Mouse (Mus musculus) hindbrain, embryonic 15.5 days (tissue): ENCODE measurements around the gene Mbd3l2. TPM values are rescaled to one million over a fixed set of nuclear protein-coding genes. Genes with fewer than 3 reads are reported as not detected.
"Not testable (repeated sequence)": the region's sequence is repeated elsewhere in the genome, so short reads cannot be mapped to it uniquely, and the experiment has no call there.

Experiments used
- ATAC-seq: fragments of 200-750 bp; cut with Nextera tagmentation; 2 replicates; pipeline ENCODE4 v1.8.0; 2017; ENCODE audit warnings: low read depth, moderate number of reproducible peaks, moderate TSS enrichment; ENCODE audit not compliant: low FRiP score
- H3K27ac ChIP-seq: fragments of 300-500 bp; sonication (generic); replicated peaks from 2 replicates; pipeline ENCODE4 v1.5.1; 2015; ENCODE audit warnings: mild to moderate bottlenecking, inconsistent platforms
- H3K27me3 ChIP-seq: fragments of 300-500 bp; sonication (generic); 2 replicates; pipeline ENCODE4 v1.6.1; 2015; ENCODE audit warnings: control low read depth, inconsistent platforms
- H3K36me3 ChIP-seq: fragments of 300-500 bp; sonication (generic); 2 replicates; pipeline ENCODE4 v1.6.1; 2015; ENCODE audit warnings: control low read depth, inconsistent platforms
- H3K4me1 ChIP-seq: fragments of 300-500 bp; sonication (generic); replicated peaks from 2 replicates; pipeline ENCODE4 v1.6.1; 2015; ENCODE audit warnings: control low read depth, inconsistent platforms
- H3K4me2 ChIP-seq: fragments of 300-500 bp; sonication (generic); 2 replicates; pipeline ENCODE4 v1.6.1; 2015; ENCODE audit warnings: moderate library complexity, mild to moderate bottlenecking, inconsistent platforms
- H3K4me3 ChIP-seq: fragments of 300-500 bp; sonication (generic); 2 replicates; pipeline ENCODE4 v1.5.1; 2015; ENCODE audit warnings: mild to moderate bottlenecking, inconsistent platforms
- H3K9ac ChIP-seq: fragments of 300-500 bp; sonication (generic); 2 replicates; pipeline ENCODE4 v1.6.1; 2015; ENCODE audit warnings: inconsistent platforms
- H3K9me3 ChIP-seq: fragments of 300-500 bp; sonication (generic); 2 replicates; pipeline ENCODE4 v1.6.1; 2016; ENCODE audit warnings: control low read depth, inconsistent platforms
- WGBS: fragments of 180-500 bp; shearing (Covaris S2); methylation state at CpG from one replicate; pipeline ENCODE4 v1.1.7; 2015; 5-methylcytosine and 5-hydroxymethylcytosine counted together
- polyA plus RNA-seq: library from polyadenylated mRNA; unstranded; fragments of >200 nt; fragmentation: Nextera tagmentation; extraction: Ambion mirVana; gene quantifications from 2 replicates; pipeline ENCODE4 v1.2.1, GENCODE M21; 2015

The Mbd3l2 gene
- polyA plus RNA-seq: 0.12 TPM in 1 of 2 replicates, not detected in the other

DNA sequence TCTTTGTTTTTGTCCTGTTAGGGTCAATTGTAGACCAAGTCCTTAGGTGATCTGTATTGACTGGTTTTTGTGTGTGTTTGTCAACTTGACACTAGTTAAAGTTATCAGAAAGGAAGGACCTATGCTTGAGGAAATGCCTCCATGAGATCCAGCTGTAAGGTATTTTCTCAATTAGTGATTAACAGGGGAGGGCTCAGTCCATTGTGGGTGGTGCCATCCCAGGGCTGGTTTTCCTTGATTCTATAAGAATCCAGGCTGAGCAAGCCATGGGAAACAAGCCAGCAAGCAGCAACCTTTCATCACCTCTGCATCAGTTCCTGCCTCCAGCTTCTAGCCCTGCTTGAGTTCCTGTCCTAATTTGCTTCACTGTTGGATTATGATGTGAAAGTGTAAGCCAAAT lies at the start of gene Mbd3l2:
Mbd3l2 (plus strand) TSS at position 301 of the 400 bp plus-strand sequence.
- no peak within 1 kb of the TSS for H3K9ac ChIP-seq
- ATAC-seq: no peak
- H3K9me3 ChIP-seq: no peaks in the 10 kb centered on the region
- no peaks in the 10 kb centered on the region for H3K36me3 ChIP-seq
- H3K4me3 ChIP-seq: no peak within 1 kb of the TSS
- no peaks in the 10 kb centered on the region for H3K4me1 ChIP-seq
- no peaks in the 10 kb centered on the region for H3K27me3 ChIP-seq
- no peak within 1 kb of the TSS for H3K27ac ChIP-seq
- H3K4me2 ChIP-seq: no peak within 1 kb of the TSS

DNA sequence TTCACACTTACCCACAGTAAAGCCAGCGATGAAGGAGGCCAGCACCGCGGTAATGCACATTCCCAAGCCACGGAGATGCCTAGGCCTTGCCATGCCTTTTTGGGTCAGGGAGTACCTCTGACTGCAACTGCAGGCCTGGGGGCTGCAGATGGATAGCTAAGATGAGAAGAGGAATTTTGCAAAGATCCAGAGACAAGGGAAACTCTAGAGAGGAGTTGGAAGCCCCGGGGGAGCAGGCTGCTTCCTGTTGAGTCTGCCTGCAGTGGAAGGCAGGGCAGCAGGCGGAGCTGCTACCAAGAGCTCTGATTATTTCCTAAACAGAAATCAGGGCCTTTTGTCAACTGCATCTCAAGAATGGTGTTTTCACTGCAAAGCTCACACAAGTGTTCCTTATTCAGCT lies 44.7 kb upstream of the Mbd3l2 start:
- Histone ChIP-seq H3K4me2 (0 out of 2 replicates have a peak overlapping the region, but pooled peaks have one; percentile 15), H3K36me3 (no peaks in the 10 kb centered on the region), H3K9me3 (no peaks in the 10 kb centered on the region), H3K4me3 (no peak overlapping the region), H3K9ac (no peak overlapping the region), H3K4me1 (no peaks in the 10 kb centered on the region), H3K27ac (no peak overlapping the region), H3K27me3 (no peaks in the 10 kb centered on the region)
- WGBS: 40% methylated on average over 6 of the region's 6 CpGs
- no peak for ATAC-seq

DNA sequence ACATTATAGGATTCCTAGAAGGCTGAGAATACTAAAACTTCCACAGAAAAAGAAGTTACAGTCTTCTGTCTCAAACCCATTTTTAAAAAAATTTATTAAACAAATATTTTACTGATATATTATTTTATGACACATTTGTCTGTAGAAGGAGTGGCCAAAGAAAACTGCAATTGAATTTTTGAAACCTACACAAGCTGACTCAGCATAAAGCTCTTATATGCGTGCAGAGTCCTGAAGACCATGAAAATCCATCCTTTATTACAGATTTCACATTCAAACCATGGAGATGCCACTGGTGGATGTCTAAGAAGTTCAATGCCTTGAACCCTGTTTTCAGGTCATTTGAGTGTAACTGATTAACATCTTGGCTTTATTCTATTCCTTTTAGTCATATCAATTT lies 30.8 kb upstream of the Mbd3l2 start:
- Histone ChIP-seq H3K27ac (no peak overlapping the region), H3K4me3 (no peak overlapping the region), H3K9ac (no peak overlapping the region), H3K9me3 (no peaks in the 10 kb centered on the region), H3K4me2 (no peak overlapping the region), H3K27me3 (no peaks in the 10 kb centered on the region), H3K36me3 (no peaks in the 10 kb centered on the region), H3K4me1 (no peaks in the 10 kb centered on the region)
- WGBS: 50% methylated on average over 1 of the region's 1 CpGs
- ATAC-seq: no peak

DNA sequence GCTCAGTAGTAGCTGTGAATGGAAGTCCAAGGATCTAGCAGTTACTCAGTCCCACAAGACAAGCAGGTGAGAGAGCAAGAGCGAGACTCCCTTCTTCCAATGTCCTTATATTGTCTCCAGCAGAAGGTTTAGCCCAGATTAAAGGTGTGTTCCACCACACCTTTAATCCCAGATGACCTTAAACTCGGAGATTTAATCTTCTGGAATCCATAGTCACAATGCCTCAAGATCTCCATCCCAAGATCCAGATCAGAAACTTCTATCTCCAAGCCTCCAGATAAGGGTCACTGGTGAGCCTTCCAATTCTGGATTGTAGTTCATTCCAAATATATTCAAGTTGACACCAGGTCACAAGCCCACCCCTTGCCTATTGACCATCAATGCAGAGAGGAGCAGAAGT lies 27.6 kb upstream of the Mbd3l2 start, which contains the start of gene Naalad2:
Naalad2 (minus strand) TSS at position 101 of the 400 bp plus-strand sequence.
- WGBS: 81% methylated on average over 2 of the region's 2 CpGs
- H3K9me3 ChIP-seq, H3K4me1 ChIP-seq, H3K9ac ChIP-seq, H3K27me3 ChIP-seq, H3K27ac ChIP-seq, H3K36me3 ChIP-seq, ATAC-seq, H3K4me2 ChIP-seq, H3K4me3 ChIP-seq: not testable (repeated sequence)

DNA sequence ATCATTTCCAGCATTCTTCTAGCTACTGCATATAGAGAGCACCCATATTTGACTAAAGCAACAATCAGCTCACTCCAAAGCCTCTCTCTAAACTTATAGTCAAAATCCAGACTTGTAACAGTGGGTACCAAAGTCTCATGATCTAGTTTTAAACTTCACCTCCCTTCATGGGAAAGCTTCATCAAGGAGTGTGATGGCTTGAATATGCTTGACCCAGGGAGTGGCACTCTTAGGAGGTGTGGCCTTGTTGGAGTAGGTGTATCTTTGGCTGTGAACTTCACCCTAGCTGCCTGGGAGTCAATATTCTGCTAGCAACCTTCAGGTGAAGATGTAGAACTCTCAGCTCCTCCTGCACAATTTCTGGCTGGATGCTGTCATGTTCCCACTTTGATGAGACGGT lies 26.3 kb upstream of the Mbd3l2 start, which contains the start of gene Ubtfl1:
Ubtfl1 (plus strand) TSS at position 301 of the 400 bp plus-strand sequence.
- Histone ChIP-seq H3K4me3 (no peak within 1 kb of the TSS), H3K4me2 (no peak within 1 kb of the TSS), H3K9ac (no peak within 1 kb of the TSS), H3K36me3 (no peaks in the 10 kb centered on the region), H3K9me3 (no peaks in the 10 kb centered on the region), H3K4me1 (no peaks in the 10 kb centered on the region), H3K27me3 (no peaks in the 10 kb centered on the region), H3K27ac (no peak within 1 kb of the TSS)
- WGBS: 86% methylated on average over 1 of the region's 1 CpGs
- ATAC-seq: no peak

DNA sequence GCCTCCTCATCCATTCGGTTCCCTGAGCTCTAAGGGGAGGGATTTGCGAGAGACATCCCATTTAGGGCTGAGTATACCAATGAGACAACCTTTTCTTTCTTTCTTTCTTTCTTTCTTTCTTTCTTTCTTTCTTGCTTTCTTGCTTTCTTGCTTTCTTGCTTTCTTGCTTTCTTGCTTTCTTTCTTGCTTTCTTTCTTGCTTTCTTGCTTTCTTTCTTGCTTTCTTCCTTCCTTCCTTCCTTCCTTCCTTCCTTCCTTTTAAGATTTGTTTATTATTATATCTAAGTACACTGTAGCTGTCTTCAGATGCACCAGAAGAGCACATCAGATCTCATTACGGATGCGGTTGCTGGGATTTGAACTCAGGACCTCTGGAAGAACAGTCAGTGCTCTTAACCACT lies 18.1 kb upstream of the Mbd3l2 start:
- not testable (repeated sequence) for H3K27ac ChIP-seq, H3K4me3 ChIP-seq, H3K36me3 ChIP-seq, ATAC-seq, H3K4me2 ChIP-seq, H3K9ac ChIP-seq, H3K27me3 ChIP-seq, H3K4me1 ChIP-seq, H3K9me3 ChIP-seq
- WGBS: 91% methylated on average over 4 of the region's 4 CpGs

GRCm38 (mm10) chr9:18431687-18432086 lies 1.2 kb downstream of the Mbd3l2 start:
- H3K9me3 ChIP-seq: no peaks in the 10 kb centered on the region
- no peaks in the 10 kb centered on the region for H3K36me3 ChIP-seq
- no peak overlapping the region for H3K4me3 ChIP-seq
- no peak overlapping the region for H3K27ac ChIP-seq
- no peaks in the 10 kb centered on the region for H3K27me3 ChIP-seq
- 80% methylated on average over 10 of the region's 10 CpGs for WGBS
- no peak overlapping the region for H3K9ac ChIP-seq
- no peak overlapping the region for H3K4me2 ChIP-seq
- no peaks in the 10 kb centered on the region for H3K4me1 ChIP-seq
- 0 out of 2 replicates have a peak, but pooled peaks have one; percentile 61 for ATAC-seq

GRCm38 (mm10) chr9:18456520-18456919 lies 26.1 kb downstream of the Mbd3l2 start:
- H3K4me2 ChIP-seq: no peak overlapping the region
- H3K27me3 ChIP-seq: no peaks in the 10 kb centered on the region
- no peak overlapping the region for H3K4me3 ChIP-seq
- no peak for ATAC-seq
- H3K9ac ChIP-seq: no peak overlapping the region
- H3K9me3 ChIP-seq: no peaks in the 10 kb centered on the region; the same call in 1 of the 2 replicates
- H3K36me3 ChIP-seq: peaks cover 67% of the 10 kb centered on the region
- no peaks in the 10 kb centered on the region for H3K4me1 ChIP-seq
- WGBS: 84% methylated on average over 4 of the region's 4 CpGs
- no peak overlapping the region for H3K27ac ChIP-seq

DNA sequence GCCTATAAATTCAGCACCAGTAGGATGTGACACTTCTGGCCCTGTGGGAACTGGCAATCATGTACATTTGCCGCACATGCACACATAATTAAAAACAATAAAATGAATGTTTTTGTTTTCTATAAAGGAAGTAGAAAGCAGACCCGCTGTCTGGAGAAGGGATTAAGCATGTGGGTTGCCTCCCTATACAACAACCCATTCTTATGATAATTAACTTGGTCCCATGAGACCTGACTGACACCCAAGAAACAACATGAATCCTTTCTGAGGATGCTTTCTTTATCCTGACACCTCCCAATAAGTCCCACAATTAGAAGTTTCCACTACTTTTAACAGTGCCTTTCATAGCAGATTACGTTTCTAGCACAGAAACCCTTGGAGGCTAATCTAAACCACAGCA lies 36.9 kb downstream of the Mbd3l2 start:
- H3K36me3 ChIP-seq: peaks cover 59% of the 10 kb centered on the region
- H3K9ac ChIP-seq: no peak overlapping the region
- H3K9me3 ChIP-seq: no peaks in the 10 kb centered on the region
- H3K27me3 ChIP-seq: no peaks in the 10 kb centered on the region
- WGBS: 32% methylated on average over 3 of the region's 3 CpGs
- peaks cover 9% of the 10 kb centered on the region; the same call in 1 of the 2 replicates for H3K4me1 ChIP-seq
- H3K27ac ChIP-seq: no peak overlapping the region
- no peak for ATAC-seq
- H3K4me3 ChIP-seq: no peak overlapping the region
- H3K4me2 ChIP-seq: no peak overlapping the region

GRCm38 (mm10) chr9:18468005-18468404 lies 37.6 kb downstream of the Mbd3l2 start:
- ATAC-seq: no peak
- H3K4me2 ChIP-seq: no peak overlapping the region
- H3K9me3 ChIP-seq: no peaks in the 10 kb centered on the region
- peaks cover 9% of the 10 kb centered on the region; the same call in 1 of the 2 replicates for H3K4me1 ChIP-seq
- no peak overlapping the region for H3K9ac ChIP-seq
- H3K27ac ChIP-seq: no peak overlapping the region
- no peaks in the 10 kb centered on the region for H3K27me3 ChIP-seq
- peaks cover 59% of the 10 kb centered on the region for H3K36me3 ChIP-seq
- H3K4me3 ChIP-seq: no peak overlapping the region
- 92% methylated on average over 3 of the region's 3 CpGs for WGBS

DNA sequence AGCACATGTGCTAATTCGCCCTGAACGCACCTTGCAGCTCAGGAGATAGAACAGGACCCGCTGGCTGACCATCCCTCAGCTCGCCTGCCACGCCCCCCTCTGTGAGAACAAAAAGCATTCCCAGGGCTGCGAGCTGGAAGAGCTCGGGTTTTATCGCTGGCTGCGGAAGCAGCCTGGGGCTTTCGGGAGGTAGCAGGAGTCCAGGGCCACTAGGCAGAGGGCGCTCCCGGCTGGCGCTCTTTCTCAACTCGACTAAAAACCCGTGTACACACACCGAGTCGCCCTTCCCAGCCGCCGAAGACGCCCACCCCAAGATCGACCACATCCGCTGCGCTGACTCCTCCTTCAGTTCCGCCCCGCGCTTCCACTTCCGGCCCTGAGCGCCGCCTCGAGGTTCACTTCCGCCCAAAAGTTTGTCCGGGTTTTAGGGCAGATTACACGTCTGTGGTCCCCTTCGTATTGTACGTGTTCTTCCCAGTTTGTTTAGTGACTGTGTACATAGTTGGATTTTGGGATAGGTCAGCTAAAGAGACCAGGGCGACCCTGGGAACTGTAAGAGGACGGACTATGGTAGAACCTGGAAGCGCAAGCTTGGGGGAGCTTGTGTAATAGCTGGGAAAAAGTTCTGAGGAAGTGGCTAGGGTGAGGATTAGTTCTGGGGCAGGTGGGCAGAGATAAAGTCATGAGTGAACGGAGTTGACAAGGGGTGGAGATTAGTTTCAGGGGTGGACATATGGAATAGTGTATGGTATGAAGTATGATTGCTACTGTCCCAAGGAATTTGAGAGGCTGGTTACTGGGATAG lies 43.1 kb downstream of the Mbd3l2 start:
- no peaks in the 10 kb centered on the region; the same call in 1 of the 2 replicates for H3K27me3 ChIP-seq
- peak; percentile 99 for ATAC-seq
- H3K4me1 ChIP-seq: peaks cover 9% of the 10 kb centered on the region; the same call in 1 of the 2 replicates
- H3K4me3 ChIP-seq: peak overlapping the region; percentile 71
- H3K9me3 ChIP-seq: no peaks in the 10 kb centered on the region
- peak overlapping the region; percentile 73 for H3K9ac ChIP-seq
- H3K36me3 ChIP-seq: peaks cover 12% of the 10 kb centered on the region
- H3K4me2 ChIP-seq: peak overlapping the region; percentile 59
- 4% methylated on average over 39 of the region's 39 CpGs for WGBS
- peak overlapping the region; percentile 93 for H3K27ac ChIP-seq

- 82% methylated on average over 3 of the region's 3 CpGs for WGBS
- H3K27me3 ChIP-seq: no peaks in the 10 kb centered on the region; the same call in 1 of the 2 replicates
- ATAC-seq: no peak
- H3K4me3 ChIP-seq: no peak within 1 kb of the TSS
- H3K4me2 ChIP-seq: no peak within 1 kb of the TSS
- no peaks in the 10 kb centered on the region for H3K36me3 ChIP-seq
- no peaks in the 10 kb centered on the region for H3K9me3 ChIP-seq
- no peaks in the 10 kb centered on the region for H3K4me1 ChIP-seq
- no peak within 1 kb of the TSS for H3K27ac ChIP-seq
- no peak within 1 kb of the TSS for H3K9ac ChIP-seq
Measured at GRCm38 (mm10) chr9:18478168-18478567, 47.7 kb downstream of the Mbd3l2 start, which contains the start of the genes Zfp558 and Mbd3l1. TSS of gene Zfp558 (minus strand) at chr9:18478268. TSS of gene Mbd3l1 (plus strand) at chr9:18478359.
